Mouse (Mus musculus): ENCODE data around the gene Phykpl.
"Not testable (repeated sequence)": the region's sequence is repeated elsewhere in the genome, so short reads cannot be mapped to it uniquely, and the experiment has no call there.

The Phykpl gene

GRCm38 (mm10) chr11:51586411-51586810 lies 1.9 kb downstream of the Phykpl start:
- no peak for DNase-seq (ENCODE audit: low spot score in 2 of 2)

- DNase-seq (ENCODE audit: low spot score in 2 of 2), result no peak
Measured at GRCm38 (mm10) chr11:51587059-51587458, 2.5 kb downstream of the Phykpl start.

DNA sequence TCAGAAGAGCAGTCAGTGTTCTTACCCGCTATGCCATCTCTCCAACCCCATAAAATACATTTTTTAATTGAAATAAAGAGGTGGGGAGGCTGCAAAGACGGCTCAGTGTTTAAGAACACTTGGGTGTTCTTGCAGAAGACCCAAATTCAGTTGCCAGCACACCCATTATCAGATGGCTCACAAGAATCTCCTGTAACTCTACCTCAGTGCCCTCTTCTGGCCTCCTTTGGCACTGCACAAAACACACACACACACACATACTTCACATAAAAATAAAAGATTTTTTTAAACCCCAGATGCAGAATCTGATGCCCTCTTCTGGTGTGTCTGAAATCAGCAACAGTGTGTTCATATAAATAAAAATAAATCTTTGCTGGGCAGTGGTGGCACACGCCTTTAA lies 4.3 kb downstream of the Phykpl start:
- no peak for DNase-seq (ENCODE audit: low spot score in 2 of 2)

DNA sequence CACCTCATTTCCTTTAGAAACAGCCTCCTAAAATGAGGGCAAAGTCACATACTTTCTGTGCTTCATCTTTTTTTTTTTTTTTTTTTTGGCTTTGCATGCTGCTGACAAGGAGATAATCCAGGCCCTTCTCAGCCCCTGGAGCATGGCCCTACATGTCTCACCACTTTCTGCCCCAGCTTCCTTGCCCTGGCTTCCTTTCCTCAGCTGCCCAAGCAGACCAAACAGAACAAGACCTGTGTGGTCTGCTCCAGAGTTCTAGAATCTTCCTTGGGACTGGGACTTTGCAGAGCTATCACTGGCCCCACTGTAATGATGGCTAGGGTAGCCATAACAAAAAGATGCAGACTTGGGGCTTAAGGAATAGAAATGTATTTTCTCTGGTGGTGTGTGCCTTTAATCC lies 5.4 kb downstream of the Phykpl start:
- no peak for DNase-seq (ENCODE audit: low spot score in 2 of 2)

DNA sequence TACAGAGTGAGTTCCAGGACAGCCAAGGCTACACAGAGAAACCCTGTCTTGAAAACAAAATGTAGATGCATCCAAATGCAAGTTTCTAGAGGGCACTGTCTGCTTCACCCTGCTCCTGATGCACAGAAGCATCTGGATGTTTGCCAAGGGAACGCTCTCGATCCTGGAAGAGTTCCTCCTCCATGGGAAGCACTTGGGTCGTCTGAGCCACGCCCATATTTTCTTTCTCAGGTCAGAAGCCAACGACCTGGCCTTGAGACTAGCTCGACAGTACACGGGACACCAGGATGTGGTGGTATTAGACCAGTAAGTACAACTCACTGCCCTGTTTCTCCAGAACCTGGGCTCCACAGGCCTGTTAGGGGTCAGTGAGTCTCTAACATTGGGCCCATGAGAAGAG lies 6.6 kb downstream of the Phykpl start:
- no peak for DNase-seq (ENCODE audit: low spot score in 2 of 2)

DNA sequence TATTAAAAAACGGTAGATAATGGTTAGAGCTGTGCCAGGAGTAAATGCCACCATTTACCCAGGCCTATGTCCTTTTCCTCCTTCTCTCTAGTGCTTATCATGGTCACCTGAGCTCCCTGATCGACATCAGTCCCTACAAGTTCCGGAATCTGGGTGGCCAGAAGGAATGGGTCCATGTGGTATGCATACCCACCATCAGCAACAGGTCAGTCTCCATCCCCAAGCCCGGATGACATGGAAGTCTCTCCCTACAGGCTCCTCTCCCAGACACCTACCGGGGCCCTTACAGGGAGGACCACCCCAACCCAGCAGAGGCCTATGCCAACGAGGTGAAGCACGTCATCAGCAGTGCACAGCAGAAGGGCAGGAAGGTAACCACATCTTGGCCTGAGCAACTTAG lies 7.4 kb downstream of the Phykpl start:
- DNase-seq (ENCODE audit: low spot score in 2 of 2), result no peak

DNA sequence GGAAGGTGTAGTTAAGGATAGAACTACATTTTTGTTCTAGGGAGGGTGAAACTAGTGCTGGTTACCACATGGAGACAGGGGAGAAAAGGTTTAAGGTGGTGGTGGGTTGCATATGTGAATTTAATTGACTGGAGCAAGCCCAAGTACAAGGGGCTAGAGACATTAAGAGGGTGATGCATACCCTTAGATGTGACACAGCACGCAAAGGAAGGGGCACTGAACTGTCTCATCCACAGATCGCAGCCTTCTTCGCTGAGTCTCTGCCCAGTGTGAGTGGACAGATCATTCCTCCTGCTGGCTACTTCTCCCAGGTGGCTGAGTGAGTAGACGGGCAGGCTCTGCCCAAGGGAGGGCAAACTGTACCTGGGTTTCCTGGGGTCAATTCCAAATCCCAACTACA lies 8.8 kb downstream of the Phykpl start:
- DNase-seq (ENCODE audit: low spot score in 2 of 2), result no peak

- no peak for DNase-seq (ENCODE audit: low spot score in 2 of 2)
Measured at GRCm38 (mm10) chr11:51593849-51594248, 9.3 kb downstream of the Phykpl start.

- no peak for DNase-seq (ENCODE audit: low spot score in 2 of 2)
Measured at GRCm38 (mm10) chr11:51594715-51595350, 10.3 kb downstream of the Phykpl start.

- no peak for DNase-seq (ENCODE audit: low spot score in 2 of 2)
Measured at GRCm38 (mm10) chr11:51595459-51596083, 11.0 kb downstream of the Phykpl start.

DNA sequence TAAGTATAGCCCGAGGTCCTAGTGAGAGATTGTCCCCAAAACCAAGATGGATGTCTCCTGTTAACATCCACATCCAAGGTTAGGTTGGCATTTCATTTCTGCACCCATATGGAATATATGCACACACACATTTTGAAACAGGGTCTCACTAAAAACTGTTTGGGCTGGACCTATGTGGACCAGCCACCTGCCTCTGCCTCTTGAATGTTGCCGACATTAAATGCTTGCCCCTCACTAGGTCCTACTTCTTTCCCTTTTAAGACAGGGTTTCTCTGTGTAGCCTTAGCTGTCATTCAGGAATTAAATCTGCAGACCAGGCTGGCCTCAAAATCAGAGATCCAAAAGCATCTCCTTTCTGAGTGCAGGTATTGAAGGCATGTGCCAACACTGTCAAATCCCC lies 13.0 kb downstream of the Phykpl start:
- no peak for DNase-seq (ENCODE audit: low spot score in 2 of 2)

DNA sequence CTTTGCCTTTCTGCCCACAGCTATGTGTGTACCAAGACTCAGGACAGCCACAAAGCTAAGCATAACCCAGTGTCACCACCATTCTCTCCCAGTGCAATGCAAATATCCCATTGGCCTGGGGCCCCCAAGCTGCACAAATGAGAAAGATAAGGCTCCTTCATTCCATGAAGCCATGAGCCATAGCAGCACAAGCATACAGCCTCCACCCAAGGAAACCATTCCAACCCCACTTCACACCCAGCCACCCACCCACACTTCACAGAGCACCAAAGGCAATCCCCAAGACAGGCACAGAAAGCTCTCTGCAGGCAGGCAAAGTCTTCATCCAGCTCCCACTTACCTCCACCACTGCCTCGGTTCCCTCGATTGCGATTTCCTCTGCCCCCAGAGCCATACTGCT lies 17.7 kb downstream of the Phykpl start:
- DNase-seq (ENCODE audit: low spot score in 2 of 2), result no peak

GRCm38 (mm10) chr11:51605602-51606446 lies 21.3 kb downstream of the Phykpl start:
- DNase-seq (ENCODE audit: low spot score in 2 of 2), result peak; percentile 88 to 93

- DNase-seq (ENCODE audit: low spot score in 2 of 2), result peak; percentile 94 to 96
Measured at GRCm38 (mm10) chr11:51606447-51607095, 22.0 kb downstream of the Phykpl start, which contains the start of gene Hnrnpab. Gene Hnrnpab, minus strand, starts transcription at chr11:51606847.

GRCm38 (mm10) chr11:51607096-51607738 lies 22.7 kb downstream of the Phykpl start:
- DNase-seq (ENCODE audit: low spot score in 2 of 2), result no peak

DNA sequence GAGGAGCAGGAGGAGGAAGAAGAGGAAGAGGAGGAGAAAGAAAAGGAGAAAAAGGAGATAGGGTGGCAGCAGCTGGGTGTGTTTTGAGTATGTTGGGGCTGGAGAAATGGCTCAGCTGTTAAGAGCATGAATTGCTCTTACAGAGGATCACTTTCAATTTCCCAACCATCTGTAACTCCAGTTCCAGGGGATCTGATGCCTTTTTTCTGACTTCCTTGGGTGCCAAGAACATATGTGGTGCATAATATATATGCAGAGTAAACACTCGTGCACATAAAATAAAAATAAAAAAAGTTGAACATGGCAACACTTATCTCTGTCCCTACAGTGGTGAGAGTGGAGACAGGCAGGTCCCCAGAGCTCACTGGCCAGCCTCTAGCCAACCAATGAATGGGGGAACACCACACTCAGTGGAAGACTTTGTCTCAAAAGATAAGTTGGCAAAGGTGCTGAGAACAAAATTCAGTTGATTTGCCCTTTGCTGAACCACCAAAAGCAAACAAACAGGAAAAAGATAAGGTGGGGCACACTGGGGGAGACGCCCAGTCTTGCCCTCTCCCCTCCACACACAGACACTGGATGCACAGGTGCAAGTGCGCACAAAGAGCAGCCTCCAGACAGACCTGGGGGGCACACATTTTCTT lies 24.8 kb downstream of the Phykpl start:
- DNase-seq (ENCODE audit: low spot score in 2 of 2), result no peak

DNA sequence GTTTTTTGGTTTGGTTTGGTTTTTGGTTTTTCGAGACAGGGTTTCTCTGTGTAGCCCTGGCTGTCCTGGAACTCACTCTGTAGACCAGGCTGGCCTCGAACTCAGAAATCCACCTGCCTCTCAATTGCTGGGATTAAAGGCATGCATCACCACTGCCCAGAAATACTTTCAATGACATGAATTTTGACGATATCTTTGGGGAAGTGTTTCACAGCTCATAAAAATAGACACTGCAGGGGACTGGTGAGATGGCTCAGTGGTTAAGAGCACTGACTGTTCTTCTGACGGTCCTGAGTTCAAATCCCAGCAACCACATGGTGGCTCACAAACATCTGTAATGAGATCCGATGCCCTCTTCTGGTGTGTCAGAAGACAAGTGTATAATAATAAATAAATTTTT lies 25.4 kb downstream of the Phykpl start:
- not testable (repeated sequence) for DNase-seq (ENCODE audit: low spot score in 2 of 2)

DNA sequence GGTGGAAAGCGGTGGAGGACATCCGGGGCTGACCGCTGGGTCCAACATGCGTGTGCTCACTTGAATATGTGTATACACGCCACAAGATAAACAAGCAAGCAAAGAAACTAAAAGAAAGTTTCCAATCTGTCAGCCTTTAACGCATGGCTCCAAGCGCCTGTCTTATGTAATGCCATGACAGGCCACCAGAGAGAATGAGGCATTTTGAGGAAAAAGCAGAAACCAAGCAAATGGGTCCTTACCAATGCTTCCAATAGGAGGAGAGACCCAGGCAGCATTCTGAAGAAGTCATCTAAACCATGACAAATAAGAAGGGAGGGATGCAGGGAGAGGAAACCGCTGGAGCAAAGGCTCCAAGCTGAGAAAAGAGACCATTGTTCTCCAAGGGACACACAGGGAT lies 29.7 kb downstream of the Phykpl start:
- no peak for DNase-seq (ENCODE audit: low spot score in 2 of 2)

- DNase-seq (ENCODE audit: low spot score in 2 of 2), result no peak
Measured at GRCm38 (mm10) chr11:51615129-51615528, 30.6 kb downstream of the Phykpl start.

GRCm38 (mm10) chr11:51615601-51616000 lies 31.0 kb downstream of the Phykpl start:
- DNase-seq (ENCODE audit: low spot score in 2 of 2), result peak; percentile 76 to 86

DNA sequence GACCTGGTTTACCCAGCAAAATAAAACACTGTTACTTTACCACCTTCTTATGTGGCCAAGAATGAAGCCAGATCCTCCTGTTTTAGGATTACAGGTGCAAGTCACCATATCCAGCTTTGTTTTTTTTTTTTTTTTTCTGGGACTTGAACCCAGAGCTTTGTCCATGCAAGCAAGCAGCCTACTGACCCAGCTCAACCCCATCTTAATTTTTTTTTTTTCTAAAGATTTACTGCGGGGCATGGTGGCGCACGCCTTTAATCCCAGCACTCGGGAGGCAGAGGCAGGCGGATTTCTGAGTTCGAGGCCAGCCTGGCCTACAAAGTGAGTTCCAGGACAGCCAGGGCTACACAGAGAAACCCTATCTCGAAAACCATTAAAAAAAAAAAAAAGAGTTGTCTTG lies 31.6 kb downstream of the Phykpl start:
- not testable (repeated sequence) for DNase-seq (ENCODE audit: low spot score in 2 of 2)

All from spleen, postnatal 4 days (tissue).